ENCODE assay signal across 16 mouse cellular contexts in genomic region chr1:36934778-36935177, GRCm38 (mm10). TPM values are rescaled to one million over a fixed set of nuclear protein-coding genes. Genes with fewer than 3 reads are reported as not detected.
DNase-seq lines count a peak whose midpoint lies in the region; ATAC-seq and TF ChIP-seq lines count a peak whose summit lies in the region.
"Had no signal": no experiment of that assay in that cellular context is flagged by ENCODE, and none has a peak within 500 bp of the region (broad histone marks: within the 10 kb centered on the region; RNA-seq: fewer than 3 reads in every experiment).

No protein-coding gene starts in this region.

- no peaks in the 10 kb centered on the region for H3K27me3 ChIP-seq in hindbrain, embryonic 10.5 days (ENCODE audit: insufficient read depth, poor library complexity, severe bottlenecking)
- no peaks in the 10 kb centered on the region for H3K27me3 ChIP-seq in hindbrain, embryonic 16.5 days (replicated peaks; ENCODE audit: control insufficient read depth, insufficient read depth, low read length)
- no peaks in the 10 kb centered on the region for H3K27me3 ChIP-seq in midbrain, embryonic 16.5 days (ENCODE audit: control insufficient read depth, insufficient read depth, low read depth, low read length)
- no peaks in the 10 kb centered on the region for H3K27me3 ChIP-seq in midbrain, embryonic 14.5 days (ENCODE audit: control insufficient read depth, insufficient read depth, low read length)
- H3K27me3 ChIP-seq: limb, embryonic 15.5 days had no signal

- H3K36me3 ChIP-seq in hindbrain, embryonic 10.5 days = no peaks in the 10 kb centered on the region
- H3K36me3 ChIP-seq in hindbrain, embryonic 16.5 days (ENCODE audit: control insufficient read depth, insufficient read depth, low read length) = no peaks in the 10 kb centered on the region
- H3K36me3 ChIP-seq in midbrain, embryonic 16.5 days (ENCODE audit: control insufficient read depth, insufficient read depth, low read length) = no peaks in the 10 kb centered on the region
- no peaks in the 10 kb centered on the region for H3K36me3 ChIP-seq in midbrain, embryonic 14.5 days (ENCODE audit: control insufficient read depth, insufficient read depth, low read length)
- H3K36me3 ChIP-seq: limb, embryonic 15.5 days had no signal

- peak overlapping the region; percentile 75 for H3K27ac ChIP-seq in gastrocnemius, adult 2 months
- peak overlapping the region; percentile 53; the same call in 1 of the 2 replicates for H3K27ac ChIP-seq in hindbrain, embryonic 10.5 days
- H3K27ac ChIP-seq in hindbrain, embryonic 16.5 days (ENCODE audit: low read depth, low read length) = no peak overlapping the region
- no peak overlapping the region for H3K27ac ChIP-seq in midbrain, embryonic 16.5 days (ENCODE audit: low read length)
- H3K27ac ChIP-seq in midbrain, embryonic 14.5 days (replicated peaks; ENCODE audit: low read depth, low read length) = no peak overlapping the region
- H3K27ac ChIP-seq: limb, embryonic 15.5 days; stomach, postnatal 0 days had no signal

- intact Hi-C loops in gastrocnemius, adult 2 months (cut with DNase I) = loop anchor here (5.0 to 10.0 kb wide), 6 partner anchors 63 to 300 kb away; no protein-coding TSS in a partner anchor

- 74% methylated on average over 6 of the region's 6 CpGs for WGBS in hindbrain, embryonic 10.5 days
- WGBS in hindbrain, embryonic 16.5 days = 55% methylated on average over 6 of the region's 6 CpGs
- 69% methylated on average over 6 of the region's 6 CpGs for WGBS in midbrain, embryonic 16.5 days
- 75% methylated on average over 6 of the region's 6 CpGs for WGBS in midbrain, embryonic 14.5 days

- no peak for TF ChIP-seq CTCF in gastrocnemius, adult 2 months (IDR thresholded peaks at IDR 0.05)

- no peak overlapping the region for H3K4me2 ChIP-seq in hindbrain, embryonic 16.5 days (ENCODE audit: low read length)
- H3K4me2 ChIP-seq in midbrain, embryonic 16.5 days (ENCODE audit: low read length) = no peak overlapping the region
- no peak overlapping the region for H3K4me2 ChIP-seq in midbrain, embryonic 14.5 days (ENCODE audit: low read length)
- H3K4me2 ChIP-seq: limb, embryonic 15.5 days had no signal

- DNase-seq in gastrocnemius, adult 2 months = peak; percentile 46
- DNase-seq in gastrocnemius, postnatal 10 days = no peak
- DNase-seq in hindbrain, embryonic 10.5 days (ENCODE audit: low spot score) = no peak
- DNase-seq in midbrain, embryonic 14.5 days = no peak
- DNase-seq in cerebellum, adult 8-10 months = no peak
- DNase-seq in urinary bladder, postnatal 10 days (ENCODE audit: low spot score) = no peak
- DNase-seq: adrenal gland, adult 8-10 months; cerebellum, adult 2 months; lung, postnatal 4 days; right cerebral cortex, adult 18-20 months; spleen, adult 18-20 months; thymus, postnatal 25 days had no signal

- peak overlapping the region; percentile 35 for H3K4me3 ChIP-seq in gastrocnemius, adult 2 months
- H3K4me3 ChIP-seq in hindbrain, embryonic 10.5 days = no peak overlapping the region
- no peak overlapping the region for H3K4me3 ChIP-seq in hindbrain, embryonic 16.5 days (ENCODE audit: low read length)
- no peak overlapping the region for H3K4me3 ChIP-seq in midbrain, embryonic 16.5 days (ENCODE audit: low read depth, low read length)
- H3K4me3 ChIP-seq in midbrain, embryonic 14.5 days (replicated peaks; ENCODE audit: low read depth, low read length) = no peak overlapping the region
- H3K4me3 ChIP-seq: limb, embryonic 15.5 days had no signal

- no peak for ATAC-seq in hindbrain, embryonic 16.5 days
- no peak for ATAC-seq in midbrain, embryonic 16.5 days
- ATAC-seq in midbrain, embryonic 14.5 days (ENCODE audit: low FRiP score, low TSS enrichment) = no peak

- H3K9me3 ChIP-seq in hindbrain, embryonic 10.5 days = no peaks in the 10 kb centered on the region
- no peaks in the 10 kb centered on the region for H3K9me3 ChIP-seq in hindbrain, embryonic 16.5 days (ENCODE audit: control insufficient read depth, low read length)
- H3K9me3 ChIP-seq in midbrain, embryonic 16.5 days (replicated peaks; ENCODE audit: control insufficient read depth, low read length, poor library complexity, severe bottlenecking) = no peaks in the 10 kb centered on the region
- H3K9me3 ChIP-seq in midbrain, embryonic 14.5 days (ENCODE audit: control insufficient read depth, low read length) = no peaks in the 10 kb centered on the region
- H3K9me3 ChIP-seq: limb, embryonic 15.5 days had no signal

- H3K4me1 ChIP-seq in hindbrain, embryonic 10.5 days (replicated peaks) = peaks cover 35% of the 10 kb centered on the region
- H3K4me1 ChIP-seq in hindbrain, embryonic 16.5 days (ENCODE audit: control insufficient read depth, insufficient read depth, low read depth, low read length) = peaks cover 23% of the 10 kb centered on the region
- peaks cover 32% of the 10 kb centered on the region for H3K4me1 ChIP-seq in midbrain, embryonic 16.5 days (ENCODE audit: control insufficient read depth, insufficient read depth, low read length)
- peaks cover 20% of the 10 kb centered on the region for H3K4me1 ChIP-seq in midbrain, embryonic 14.5 days (ENCODE audit: control insufficient read depth, insufficient read depth, low read length)

- H3K9ac ChIP-seq in hindbrain, embryonic 16.5 days (ENCODE audit: low read depth, low read length) = no peak overlapping the region; the same call in 1 of the 2 replicates
- H3K9ac ChIP-seq in midbrain, embryonic 16.5 days (ENCODE audit: low read depth, low read length) = 0 out of 2 replicates have a peak overlapping the region, but pooled peaks have one; percentile 1
- no peak overlapping the region for H3K9ac ChIP-seq in midbrain, embryonic 14.5 days (replicated peaks; ENCODE audit: low read length)
- H3K9ac ChIP-seq: limb, embryonic 15.5 days had no signal

RNA-seq across cellular contexts. Expression of gene Tmem131, which starts 8.7 kb away (rescaled TPM):
- total RNA-seq in gastrocnemius, adult 2 months (2021) = 10 to 100 TPM; 24.1 to 37.5 TPM
- 10 to 100 TPM; 44.4 to 58.3 TPM for total RNA-seq in gastrocnemius, postnatal 10 days (2021)
- polyA plus RNA-seq in hindbrain, embryonic 10.5 days (2016; fragmentation: Nextera tagmentation; extraction: Ambion mirVana) = 11.0 and 12.7 TPM in 2 replicates
- polyA plus RNA-seq in hindbrain, embryonic 16.5 days (2015; fragmentation: Nextera tagmentation; extraction: Ambion mirVana) = 10.0 and 12.9 TPM in 2 replicates
- polyA plus RNA-seq in midbrain, embryonic 16.5 days (2015; fragmentation: Nextera tagmentation; extraction: Ambion mirVana) = 13.8 and 14.0 TPM in 2 replicates
- polyA plus RNA-seq in midbrain, embryonic 14.5 days (2014; fragmentation: Nextera tagmentation; extraction: Ambion mirVana) = 19.5 and 23.1 TPM in 2 replicates

Comparison
In these comparisons a context has a peak if more than half of its experiments do, and no peak if none do; other contexts are left out.
1. H3K27ac ChIP-seq: peak in gastrocnemius, adult 2 months (single experiment) and hindbrain, embryonic 10.5 days (single experiment); none in hindbrain, embryonic 16.5 days (single experiment), midbrain, embryonic 16.5 days (single experiment) and midbrain, embryonic 14.5 days (single experiment).